Mouse (Mus musculus): ENCODE data around the gene Wwc1. TPM values are rescaled to one million over a fixed set of nuclear protein-coding genes. Genes with fewer than 3 reads are reported as not detected.

Wwc1 gene
- not detected for polyA plus RNA-seq (2017; shearing (Covaris generic))

DNA sequence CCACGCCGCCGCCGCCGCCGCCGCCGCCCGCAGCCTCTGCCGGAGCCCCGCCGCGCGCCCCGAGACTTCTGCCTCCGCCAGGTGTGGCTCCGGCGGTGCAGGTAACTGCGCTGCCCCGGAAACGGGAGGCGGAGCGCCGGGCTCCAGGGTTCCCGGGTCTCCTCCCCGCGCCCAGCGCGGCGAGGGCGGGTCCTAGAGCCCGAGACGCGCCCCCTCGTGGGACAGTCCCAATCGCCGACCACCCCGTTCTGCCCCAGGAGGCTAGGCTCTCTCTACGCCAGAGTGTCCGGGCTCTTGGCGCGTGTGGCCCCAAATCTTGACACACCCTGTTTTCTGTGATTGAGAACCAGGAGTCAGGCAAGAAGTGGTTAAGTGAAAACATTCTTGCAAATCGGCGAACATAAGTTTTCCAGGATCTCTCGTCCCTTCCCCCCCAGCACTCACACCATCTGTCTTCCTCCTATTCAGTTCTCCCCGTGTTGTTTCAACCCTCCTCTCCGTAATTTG is at the start of gene Wwc1:
TSS of gene Wwc1 (minus strand) at position 117 of the 507 bp plus-strand sequence.
- no peak for ATAC-seq

- no peak for ATAC-seq
These were observed 39.7 kb upstream of the Wwc1 start for GRCm38 (mm10) chr11:36020009-36020408.

DNA sequence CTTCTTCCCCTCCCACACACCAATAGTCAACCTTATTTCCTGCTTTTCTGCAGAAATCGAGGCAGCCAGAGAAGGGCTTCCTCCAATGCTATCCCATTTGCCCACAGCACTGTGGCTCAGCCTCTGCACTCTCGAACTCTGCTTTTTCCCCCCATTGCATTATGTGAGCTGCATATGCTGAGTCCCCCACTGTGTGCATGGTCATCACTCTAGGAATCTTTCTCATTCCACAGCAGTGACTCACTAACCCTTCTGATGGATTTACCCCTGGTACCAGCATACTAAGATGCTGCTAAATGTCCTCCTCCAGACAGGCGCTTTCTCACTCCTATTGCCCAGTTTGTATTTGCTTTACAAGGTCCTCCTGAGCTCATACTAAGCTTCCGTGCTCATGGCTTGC is 32.9 kb upstream of the Wwc1 start:
- ATAC-seq, result no peak

- ATAC-seq, result no peak
These were observed 29.2 kb upstream of the Wwc1 start for GRCm38 (mm10) chr11:36009281-36010208.

GRCm38 (mm10) chr11:36002900-36003299 is 22.6 kb upstream of the Wwc1 start:
- no peak for ATAC-seq

- peak; percentile 52 for ATAC-seq
These were observed 21.1 kb upstream of the Wwc1 start for GRCm38 (mm10) chr11:36001282-36001970.

GRCm38 (mm10) chr11:36000585-36001281 is 20.4 kb upstream of the Wwc1 start:
- ATAC-seq, result no peak

GRCm38 (mm10) chr11:36000038-36000437 is 19.7 kb upstream of the Wwc1 start:
- no peak for ATAC-seq

DNA sequence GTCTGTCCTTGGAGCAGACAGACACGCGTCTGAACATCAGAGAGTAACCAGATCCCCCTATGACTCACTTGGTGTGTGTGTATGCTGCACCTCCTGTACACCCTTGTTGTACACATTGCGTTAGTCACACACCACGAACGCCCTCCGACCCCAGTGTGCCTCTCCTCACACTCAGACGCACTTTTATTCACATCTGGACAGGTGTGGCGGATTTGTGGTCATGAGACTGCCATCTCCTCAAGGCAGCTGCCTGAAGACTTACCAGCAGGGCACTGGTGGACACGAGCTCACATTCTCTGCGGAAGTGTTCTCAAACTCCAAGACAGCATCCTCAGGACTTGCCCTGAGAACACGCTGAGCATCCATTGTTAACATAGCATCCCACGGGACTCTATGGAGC is 17.7 kb upstream of the Wwc1 start:
- ATAC-seq, result no peak

GRCm38 (mm10) chr11:35995310-35995709 is 15.0 kb upstream of the Wwc1 start:
- ATAC-seq, result no peak

GRCm38 (mm10) chr11:35991846-35992245 is 11.5 kb upstream of the Wwc1 start:
- ATAC-seq, result no peak

GRCm38 (mm10) chr11:35989967-35990366 is 9.6 kb upstream of the Wwc1 start:
- ATAC-seq, result no peak

- peak; percentile 57 for ATAC-seq
These were observed 5.6 kb upstream of the Wwc1 start for GRCm38 (mm10) chr11:35985841-35986393.

DNA sequence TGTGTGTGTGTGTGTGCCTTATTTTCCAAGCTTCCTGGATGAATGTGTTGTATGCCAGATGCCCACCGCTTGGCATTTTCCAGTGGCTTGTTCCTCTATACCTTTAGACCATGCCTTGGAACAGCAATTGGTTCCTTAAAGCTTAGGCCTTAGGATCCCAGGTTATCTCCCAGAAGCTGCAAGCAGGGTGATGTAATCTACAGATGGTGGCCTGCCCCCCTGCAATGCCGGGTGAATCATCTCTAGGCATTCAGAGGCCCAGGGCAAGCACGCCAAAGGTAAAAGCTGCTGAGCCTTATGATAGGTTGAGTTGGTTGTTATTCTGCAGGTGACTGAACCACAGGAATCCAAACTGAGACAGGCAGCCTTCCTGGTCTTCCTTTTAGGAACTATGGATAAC is 2.4 kb upstream of the Wwc1 start:
- no peak for ATAC-seq

DNA sequence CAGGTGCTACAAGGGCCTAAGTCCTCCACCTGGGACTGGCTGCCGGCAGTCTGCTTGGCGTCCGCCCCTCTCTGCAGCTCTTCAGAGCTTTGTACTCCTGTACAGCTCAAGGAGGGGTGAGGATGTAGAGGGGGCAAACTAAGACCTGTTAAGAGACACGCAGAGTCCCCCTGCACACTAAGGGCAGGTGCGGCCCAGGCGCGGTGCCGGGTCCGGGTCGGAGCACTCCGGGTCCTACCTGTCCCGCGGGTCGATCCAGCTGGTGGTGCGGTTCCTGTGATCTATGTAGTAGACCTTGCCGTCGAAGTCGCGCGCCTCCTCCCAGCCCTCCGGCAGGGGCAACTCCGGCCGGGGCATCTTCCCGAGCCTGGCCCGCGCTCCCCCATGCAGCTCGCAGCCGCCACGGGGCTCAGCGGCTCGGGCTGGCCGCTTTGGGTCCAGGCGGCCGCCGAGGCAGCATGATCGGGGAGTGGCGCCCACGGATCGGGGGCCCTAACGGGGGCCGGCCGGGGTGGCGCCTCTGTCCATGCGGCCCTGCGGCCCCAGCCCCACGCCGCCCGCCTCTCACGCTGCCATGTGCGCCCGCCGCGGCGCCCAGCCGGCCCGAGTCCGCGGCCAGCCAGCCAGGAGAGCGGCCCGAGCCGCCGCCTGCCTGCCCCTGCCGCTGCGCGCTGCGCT is 455 bp downstream of the Wwc1 start:
- ATAC-seq, result no peak

- no peak for ATAC-seq
These were observed 1.0 kb downstream of the Wwc1 start for GRCm38 (mm10) chr11:35979266-35979732.

DNA sequence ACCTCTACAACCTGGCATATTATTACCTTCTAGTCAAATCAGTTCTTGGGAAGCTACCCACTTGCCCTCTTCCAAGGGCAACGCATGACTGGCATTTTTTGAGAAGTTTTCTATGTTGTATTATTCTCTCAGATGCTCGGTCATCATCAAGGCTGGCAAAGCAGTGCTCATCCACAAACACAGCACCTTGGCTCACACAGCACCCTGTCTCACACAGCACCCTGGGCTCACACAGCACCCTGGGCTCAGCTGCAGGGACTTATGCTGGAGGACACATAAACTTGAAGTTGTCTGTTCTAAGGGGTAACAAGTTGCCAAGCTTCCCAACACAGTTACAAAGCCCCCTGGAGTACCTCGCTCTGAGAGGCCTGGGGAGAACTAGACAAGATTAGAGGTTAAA is 2.5 kb downstream of the Wwc1 start:
- no peak for ATAC-seq

DNA sequence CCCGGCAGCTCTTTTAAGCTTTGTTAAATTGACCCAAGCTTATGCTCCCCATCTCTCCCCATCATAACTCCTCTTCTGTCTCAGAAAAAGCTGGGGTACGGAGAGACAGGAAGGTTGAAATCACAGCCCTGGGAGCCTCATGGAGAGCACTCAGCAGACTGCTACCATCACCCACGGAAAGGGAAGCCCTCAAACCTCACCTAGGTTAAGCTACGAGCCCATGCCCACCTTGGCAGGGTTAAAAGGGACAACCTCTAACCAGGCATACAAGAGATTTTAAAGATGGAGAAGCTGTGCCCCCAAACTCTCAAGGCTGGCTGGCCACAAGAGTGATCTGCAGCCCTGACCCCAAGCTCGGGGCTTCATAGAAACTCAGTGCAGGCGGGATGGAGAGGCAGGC is 3.2 kb downstream of the Wwc1 start:
- ATAC-seq, result no peak

GRCm38 (mm10) chr11:35976482-35976881 is 3.8 kb downstream of the Wwc1 start:
- ATAC-seq, result no peak

- no peak for ATAC-seq
These were observed 5.5 kb downstream of the Wwc1 start for GRCm38 (mm10) chr11:35974632-35975450.

DNA sequence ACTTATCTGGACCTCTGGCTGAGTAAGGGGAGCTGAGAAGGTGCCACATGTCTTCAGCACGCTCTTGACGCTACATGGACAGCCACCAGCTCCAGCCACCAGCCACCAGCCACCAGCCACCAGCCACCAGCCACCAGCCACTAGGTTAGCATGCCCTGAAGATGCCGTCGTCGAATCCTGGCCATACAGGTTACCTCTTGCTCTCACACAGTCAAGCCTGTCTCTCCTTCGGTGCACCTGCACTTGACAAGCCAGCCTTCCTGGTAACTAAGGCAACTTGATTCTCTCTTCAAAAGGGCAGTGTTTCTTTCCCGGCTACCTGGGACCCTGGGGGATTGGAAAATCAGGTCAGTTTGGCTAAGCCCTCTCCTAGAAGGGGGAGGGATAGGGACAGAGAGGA is 7.2 kb downstream of the Wwc1 start:
- ATAC-seq, result no peak

Data from activated CD4-positive, CD25-positive, alpha-beta regulatory T cell, adult 4 months (primary cell).